Mouse (Mus musculus) megakaryocyte, embryonic 14.5 days (primary cell): Measurements from ENCODE around the gene Dgkh.

Source experiments
- FLI1 ChIP-seq: IDR thresholded peaks from 2 replicates; pipeline ENCODE4 v1.6.1; 2012; ENCODE audit warnings: low read length, inconsistent platforms, mixed read lengths
- GATA1 ChIP-seq: IDR thresholded peaks from 3 replicates; pipeline ENCODE4 v1.6.1; 2012; ENCODE audit warnings: mixed read lengths, low read length, inconsistent platforms, borderline replicate concordance

GRCm38 (mm10) chr14:78627516-78628275 is 104.9 kb downstream of the Dgkh start:
- TF ChIP-seq GATA1 (no peak), FLI1 (no peak)
